Mouse (Mus musculus): ENCODE measurements around the gene Bmyc. TPM values are rescaled to one million over a fixed set of nuclear protein-coding genes. Genes with fewer than 3 reads are reported as not detected.

The Bmyc gene
- polyA plus RNA-seq, 1 experiment, result 36.4 TPM

DNA sequence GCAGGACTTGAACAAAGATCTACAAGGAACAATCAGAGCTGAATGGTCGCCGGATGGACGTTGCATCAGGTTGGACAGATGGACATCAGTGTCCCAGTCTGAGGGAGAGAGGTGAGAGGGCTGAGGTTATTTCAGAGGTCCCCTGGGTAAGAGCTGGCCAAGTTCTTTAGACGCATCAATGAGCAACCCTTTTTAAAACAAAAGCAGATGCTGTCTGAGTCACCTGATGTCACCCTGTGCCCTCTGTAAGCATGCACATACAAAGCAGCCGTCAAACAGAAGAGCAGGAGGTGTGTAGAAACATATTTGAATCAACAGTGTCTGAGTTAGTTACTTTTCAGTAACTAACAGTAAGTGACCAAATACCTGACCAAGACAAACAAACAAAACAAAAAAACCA lies 42.4 kb upstream of the Bmyc start:
- no peak for DNase-seq
- no peaks in the 10 kb centered on the region for H3K4me1 ChIP-seq (replicated peaks; ENCODE audit: control insufficient read depth, insufficient read depth, low read length)
- H3K27me3 ChIP-seq (ENCODE audit: control insufficient read depth, insufficient read depth, low read length), result no peaks in the 10 kb centered on the region
- H3K4me3 ChIP-seq (ENCODE audit: control insufficient read depth, insufficient read depth, low read length), result no peak overlapping the region
- no peaks in the 10 kb centered on the region for H3K36me3 ChIP-seq (ENCODE audit: control insufficient read depth, insufficient read depth, low read length)
- no peak overlapping the region for H3K27ac ChIP-seq (ENCODE audit: control insufficient read depth, insufficient read depth, low read length)
- WGBS, result 93% methylated on average over 5 of the region's 5 CpGs
- no peak for TF ChIP-seq CTCF (IDR thresholded peaks at IDR 0.05; ENCODE audit: borderline replicate concordance, control insufficient read depth, extremely low read depth, insufficient read depth, low read length, poor library complexity)
- TF ChIP-seq POLR2A (IDR thresholded peaks at IDR 0.05; ENCODE audit: control insufficient read depth, extremely low read depth, insufficient read depth, low read length, poor library complexity), result no peak

DNA sequence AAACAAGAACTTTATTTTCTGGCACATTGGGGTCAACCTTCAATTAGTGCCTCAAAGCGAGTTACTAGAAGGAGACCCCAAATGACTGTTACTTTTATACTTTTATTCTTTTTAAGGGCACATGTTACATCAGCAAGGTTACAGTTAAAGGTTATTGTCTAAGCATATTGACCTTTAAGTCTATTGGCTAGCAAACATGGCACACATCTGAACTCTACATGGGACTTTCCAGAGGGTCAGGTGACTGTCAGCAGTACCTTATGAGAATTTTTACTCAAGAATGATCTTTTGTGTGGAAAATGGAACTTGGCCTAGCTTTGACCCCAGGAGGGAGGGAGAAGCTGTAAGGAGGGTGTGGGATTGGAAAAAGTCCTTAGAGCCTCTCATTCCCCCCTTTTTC lies 40.0 kb upstream of the Bmyc start:
- Histone ChIP-seq H3K4me1 (replicated peaks; ENCODE audit: control insufficient read depth, insufficient read depth, low read length) (no peaks in the 10 kb centered on the region), H3K36me3 (ENCODE audit: control insufficient read depth, insufficient read depth, low read length) (no peaks in the 10 kb centered on the region), H3K27me3 (ENCODE audit: control insufficient read depth, insufficient read depth, low read length) (no peaks in the 10 kb centered on the region), H3K27ac (ENCODE audit: control insufficient read depth, insufficient read depth, low read length) (no peak overlapping the region), H3K4me3 (ENCODE audit: control insufficient read depth, insufficient read depth, low read length) (no peak overlapping the region)
- TF ChIP-seq CTCF (IDR thresholded peaks at IDR 0.05; ENCODE audit: borderline replicate concordance, control insufficient read depth, extremely low read depth, insufficient read depth, low read length, poor library complexity) (no peak), POLR2A (IDR thresholded peaks at IDR 0.05; ENCODE audit: control insufficient read depth, extremely low read depth, insufficient read depth, low read length, poor library complexity) (no peak)
- 75% methylated on average over 1 of the region's 1 CpGs for WGBS
- DNase-seq, result no peak

DNA sequence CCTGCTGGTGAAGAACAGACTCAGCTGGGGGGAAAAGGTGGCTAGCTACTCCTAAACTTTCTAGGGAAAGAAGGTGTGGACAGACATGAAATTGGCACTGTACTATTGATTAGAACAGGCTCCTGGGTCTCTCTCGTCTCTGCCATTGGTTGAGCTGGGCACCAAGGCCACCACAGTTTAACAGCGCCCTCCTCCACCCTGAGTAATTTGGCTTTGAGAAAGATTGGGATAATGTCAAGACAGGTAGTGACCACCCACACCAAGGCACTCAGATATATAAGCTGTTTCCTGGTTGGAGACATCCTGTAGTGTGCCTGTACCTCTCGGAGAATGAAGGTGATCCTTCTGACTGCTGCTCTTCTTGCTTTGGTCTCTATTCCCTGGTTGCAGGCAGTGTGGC lies 30.1 kb upstream of the Bmyc start, which contains the start of gene Lcn6:
TSS of gene Lcn6 (plus strand) at position 301 of the 400 bp plus-strand sequence.
- Histone ChIP-seq H3K36me3 (ENCODE audit: control insufficient read depth, insufficient read depth, low read length) (no peaks in the 10 kb centered on the region), H3K4me1 (replicated peaks; ENCODE audit: control insufficient read depth, insufficient read depth, low read length) (peaks cover 18% of the 10 kb centered on the region), H3K27me3 (ENCODE audit: control insufficient read depth, insufficient read depth, low read length) (no peaks in the 10 kb centered on the region), H3K27ac (ENCODE audit: control insufficient read depth, insufficient read depth, low read length) (no peak within 1 kb of the TSS), H3K4me3 (ENCODE audit: control insufficient read depth, insufficient read depth, low read length) (no peak within 1 kb of the TSS)
- no peak for TF ChIP-seq CTCF (IDR thresholded peaks at IDR 0.05; ENCODE audit: borderline replicate concordance, control insufficient read depth, extremely low read depth, insufficient read depth, low read length, poor library complexity)
- TF ChIP-seq POLR2A (IDR thresholded peaks at IDR 0.05; ENCODE audit: control insufficient read depth, extremely low read depth, insufficient read depth, low read length, poor library complexity), result no peak
- no peak for DNase-seq
- WGBS, result 95% methylated on average over 3 of the region's 3 CpGs

DNA sequence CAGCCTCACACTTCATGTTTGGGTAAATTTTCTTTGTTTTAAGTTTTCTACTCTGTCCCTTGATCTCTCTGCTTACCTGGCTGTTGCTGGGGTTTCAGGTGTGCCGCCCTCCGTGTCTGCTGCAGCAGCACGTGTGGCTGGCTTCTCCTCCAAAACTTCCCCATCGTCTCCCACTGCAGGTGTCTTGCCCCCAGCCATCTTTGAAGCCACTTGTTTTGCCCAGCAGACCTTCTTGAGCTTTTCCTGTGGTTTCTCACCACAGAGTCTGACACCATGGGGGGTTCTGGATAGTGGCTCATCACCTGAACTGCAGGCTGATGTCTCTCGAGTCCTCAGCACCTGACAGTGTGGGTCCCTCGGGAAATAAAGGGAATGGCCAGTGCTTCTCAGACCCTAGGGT lies 27.0 kb upstream of the Bmyc start:
- Histone ChIP-seq H3K27ac (ENCODE audit: control insufficient read depth, insufficient read depth, low read length) (no peak overlapping the region), H3K27me3 (ENCODE audit: control insufficient read depth, insufficient read depth, low read length) (no peaks in the 10 kb centered on the region), H3K4me3 (ENCODE audit: control insufficient read depth, insufficient read depth, low read length) (no peak overlapping the region), H3K36me3 (ENCODE audit: control insufficient read depth, insufficient read depth, low read length) (no peaks in the 10 kb centered on the region), H3K4me1 (replicated peaks; ENCODE audit: control insufficient read depth, insufficient read depth, low read length) (peaks cover 18% of the 10 kb centered on the region)
- no peak for TF ChIP-seq CTCF (IDR thresholded peaks at IDR 0.05; ENCODE audit: borderline replicate concordance, control insufficient read depth, extremely low read depth, insufficient read depth, low read length, poor library complexity)
- no peak for TF ChIP-seq POLR2A (IDR thresholded peaks at IDR 0.05; ENCODE audit: control insufficient read depth, extremely low read depth, insufficient read depth, low read length, poor library complexity)
- DNase-seq, result peak; percentile 68
- WGBS, result 5% methylated on average over 6 of the region's 6 CpGs

DNA sequence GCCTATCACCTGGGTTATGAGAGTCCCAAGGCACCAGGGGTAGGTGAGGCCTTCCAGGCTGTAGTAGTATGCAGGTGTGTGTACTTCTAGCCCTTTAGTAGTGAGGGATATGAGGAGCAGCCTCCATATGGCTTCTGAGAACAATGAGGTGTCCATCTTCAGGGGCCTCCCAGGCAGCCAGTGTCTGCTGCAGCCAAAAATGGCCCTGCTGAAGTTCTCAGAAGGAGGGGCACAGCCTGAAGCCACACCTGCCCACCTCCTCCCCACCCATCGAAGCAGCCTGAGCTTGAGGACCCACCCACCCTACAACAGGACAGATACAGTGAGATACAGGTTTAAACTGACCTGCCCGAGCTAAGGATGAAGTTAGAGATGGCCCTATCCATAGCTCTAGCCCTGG lies 24.1 kb upstream of the Bmyc start, which contains the start of gene Lcn10:
TSS of gene Lcn10 (plus strand) at position 301 of the 400 bp plus-strand sequence.
- Histone ChIP-seq H3K4me1 (replicated peaks; ENCODE audit: control insufficient read depth, insufficient read depth, low read length) (peaks cover 18% of the 10 kb centered on the region), H3K36me3 (ENCODE audit: control insufficient read depth, insufficient read depth, low read length) (no peaks in the 10 kb centered on the region), H3K27ac (ENCODE audit: control insufficient read depth, insufficient read depth, low read length) (no peak within 1 kb of the TSS), H3K4me3 (ENCODE audit: control insufficient read depth, insufficient read depth, low read length) (no peak within 1 kb of the TSS), H3K27me3 (ENCODE audit: control insufficient read depth, insufficient read depth, low read length) (no peaks in the 10 kb centered on the region)
- DNase-seq, result no peak
- 71% methylated on average over 2 of the region's 2 CpGs for WGBS
- TF ChIP-seq CTCF (IDR thresholded peaks at IDR 0.05; ENCODE audit: borderline replicate concordance, control insufficient read depth, extremely low read depth, insufficient read depth, low read length, poor library complexity), result no peak
- TF ChIP-seq POLR2A (IDR thresholded peaks at IDR 0.05; ENCODE audit: control insufficient read depth, extremely low read depth, insufficient read depth, low read length, poor library complexity), result no peak

DNA sequence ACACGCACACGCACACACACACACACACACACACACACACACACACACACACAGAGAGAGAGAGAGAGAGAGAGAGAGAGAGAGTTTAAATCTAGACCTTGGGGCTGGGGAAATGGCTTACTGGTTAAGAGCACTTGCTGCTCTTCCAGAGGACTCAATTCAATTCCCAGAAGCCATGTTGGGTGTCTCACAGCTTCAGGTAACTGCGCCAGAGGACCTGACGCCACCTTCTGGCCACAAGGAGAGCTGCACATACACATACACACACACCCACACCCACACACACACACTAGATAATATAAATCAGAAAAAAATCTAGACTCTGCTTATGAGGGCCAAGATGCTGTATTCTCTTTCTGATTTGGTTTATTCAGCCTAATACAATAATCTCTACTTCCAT lies 19.6 kb upstream of the Bmyc start:
- DNase-seq, result no peak
- TF ChIP-seq POLR2A (IDR thresholded peaks at IDR 0.05; ENCODE audit: control insufficient read depth, extremely low read depth, insufficient read depth, low read length, poor library complexity) (no peak), CTCF (IDR thresholded peaks at IDR 0.05; ENCODE audit: borderline replicate concordance, control insufficient read depth, extremely low read depth, insufficient read depth, low read length, poor library complexity) (no peak)
- H3K27ac ChIP-seq (ENCODE audit: control insufficient read depth, insufficient read depth, low read length), result no peak overlapping the region
- H3K27me3 ChIP-seq (ENCODE audit: control insufficient read depth, insufficient read depth, low read length), result no peaks in the 10 kb centered on the region
- no peaks in the 10 kb centered on the region for H3K36me3 ChIP-seq (ENCODE audit: control insufficient read depth, insufficient read depth, low read length)
- H3K4me3 ChIP-seq (ENCODE audit: control insufficient read depth, insufficient read depth, low read length), result no peak overlapping the region
- 80% methylated on average over 4 of the region's 4 CpGs for WGBS
- no peaks in the 10 kb centered on the region for H3K4me1 ChIP-seq (replicated peaks; ENCODE audit: control insufficient read depth, insufficient read depth, low read length)

DNA sequence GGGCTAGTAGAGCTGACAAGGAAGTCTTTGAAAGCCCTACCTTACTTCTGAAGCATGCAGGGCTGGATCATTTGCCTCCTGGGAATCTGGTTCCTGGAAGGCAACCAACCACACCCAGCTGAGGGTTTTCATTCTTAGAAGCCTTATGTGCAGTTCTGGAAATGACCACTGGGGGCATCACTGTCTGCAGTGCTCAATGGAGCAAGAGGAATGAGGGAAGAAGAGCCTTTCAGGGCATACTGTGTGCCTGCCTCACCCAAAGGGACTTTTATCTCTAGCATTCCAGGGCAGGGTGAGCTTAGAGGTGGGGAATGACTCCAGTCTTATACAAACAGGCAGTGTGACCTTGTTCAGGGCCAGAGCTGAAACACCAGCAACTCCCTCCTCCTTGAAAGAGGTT lies 11.9 kb upstream of the Bmyc start:
- H3K27me3 ChIP-seq (ENCODE audit: control insufficient read depth, insufficient read depth, low read length), result no peaks in the 10 kb centered on the region
- H3K27ac ChIP-seq (ENCODE audit: control insufficient read depth, insufficient read depth, low read length), result no peak overlapping the region
- DNase-seq, result peak; percentile 65
- H3K4me3 ChIP-seq (ENCODE audit: control insufficient read depth, insufficient read depth, low read length), result no peak overlapping the region
- TF ChIP-seq CTCF (IDR thresholded peaks at IDR 0.05; ENCODE audit: borderline replicate concordance, control insufficient read depth, extremely low read depth, insufficient read depth, low read length, poor library complexity) (no peak), POLR2A (IDR thresholded peaks at IDR 0.05; ENCODE audit: control insufficient read depth, extremely low read depth, insufficient read depth, low read length, poor library complexity) (no peak)
- H3K4me1 ChIP-seq (replicated peaks; ENCODE audit: control insufficient read depth, insufficient read depth, low read length), result no peaks in the 10 kb centered on the region
- H3K36me3 ChIP-seq (ENCODE audit: control insufficient read depth, insufficient read depth, low read length), result no peaks in the 10 kb centered on the region

Data from thymus, adult 2 months (tissue).